Mouse (Mus musculus) cerebellum, adult 2 months (tissue): Measurements from ENCODE around the gene Tle6.

Experiments
- CTCF ChIP-seq: fragments of 200-500 bp; IDR thresholded peaks from 2 replicates; pipeline ENCODE4 v1.5.1; 2011; ENCODE audit warnings: low read depth, mild to moderate bottlenecking, control low read depth, low read length, moderate library complexity, borderline replicate concordance; ENCODE audit not compliant: insufficient read depth
- POLR2A ChIP-seq: fragments of 200-500 bp; IDR thresholded peaks from 2 replicates; pipeline ENCODE4 v1.6.1; 2011; ENCODE audit warnings: low read length, control low read depth, borderline replicate concordance; ENCODE audit not compliant: insufficient read depth

- TF ChIP-seq POLR2A: no peak
- no peak for TF ChIP-seq CTCF
Measured at GRCm38 (mm10) chr10:81570238-81570800, 30.6 kb downstream of the Tle6 start.
